ENCODE assay signal across 13 mouse cellular contexts in the genomic region with DNA sequence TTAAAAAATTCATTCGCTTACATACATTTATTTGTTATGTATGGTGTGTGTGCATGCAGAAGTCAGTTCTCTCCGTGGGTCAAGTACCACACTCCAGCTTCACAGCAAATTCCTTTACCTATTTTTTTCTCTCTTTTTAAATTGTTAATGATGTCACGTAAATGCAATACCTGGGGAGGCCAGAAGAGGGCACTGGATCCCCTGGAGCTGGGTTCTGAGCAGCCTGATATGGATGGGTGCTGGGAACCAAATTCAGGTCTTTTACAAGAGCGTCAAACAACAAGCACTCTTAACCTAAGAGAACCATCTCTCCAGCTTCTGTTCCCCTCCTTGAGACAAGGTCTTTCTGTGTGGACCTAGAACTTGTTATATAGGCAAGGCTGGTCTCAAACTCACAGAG. TPM values are rescaled to one million over a fixed set of nuclear protein-coding genes. Genes with fewer than 3 reads are reported as not detected.
A peak's percentile ranks its signal among the peaks of the same experiment; 100 is the strongest.
DNase-seq lines count a peak whose midpoint lies in the region; ATAC-seq and TF ChIP-seq lines count a peak whose summit lies in the region.
"Had no signal": no experiment of that assay in that cellular context is flagged by ENCODE, and none has a peak within 500 bp of the region (broad histone marks: within the 10 kb centered on the region; RNA-seq: fewer than 3 reads in every experiment).

No protein-coding gene starts in this region.

- ATAC-seq in cerebellum, adult (ENCODE audit: insufficient number of reproducible peaks, low FRiP score, low TSS enrichment), result no peak

- H3K4me3 ChIP-seq in cerebellum, adult 2 months (replicated peaks; ENCODE audit: insufficient read depth, low read depth, low read length), result no peak overlapping the region
- H3K4me3 ChIP-seq in layer of hippocampus, adult 2 months, result no peak overlapping the region
- H3K4me3 ChIP-seq: kidney, embryonic 15.5 days had no signal

- no peak for TF ChIP-seq POLR2A in cerebellum, adult 2 months (IDR thresholded peaks at IDR 0.05; ENCODE audit: borderline replicate concordance, insufficient read depth, low read length)

- no peak for DNase-seq in cerebellum, adult 2 months
- no peak for DNase-seq in layer of hippocampus, adult 2 months (ENCODE audit: low spot score in 2 of 2)
- no peak for DNase-seq in layer of hippocampus, postnatal 25 days (ENCODE audit: extremely low spot score in 1 of 2, low spot score in 1 of 2)
- peak; percentile 64 for DNase-seq in 416B (ENCODE audit: low read depth)
- peak; percentile 79 for DNase-seq in ZHBTc4 (ENCODE audit: low read depth, low spot score)
- DNase-seq in adrenal gland, postnatal 10 days, result no peak
- no peak for DNase-seq in frontal cortex, adult 2 months (ENCODE audit: extremely low spot score in 1 of 2, low spot score in 1 of 2)
- DNase-seq: heart, adult 18-20 months; heart, postnatal 36 days had no signal

- no peak overlapping the region for H3K27ac ChIP-seq in cerebellum, adult 2 months (ENCODE audit: insufficient read depth, low read length)
- H3K27ac ChIP-seq in layer of hippocampus, adult 2 months, result no peak overlapping the region
- H3K27ac ChIP-seq: kidney, embryonic 15.5 days; macrophage had no signal

- no peaks in the 10 kb centered on the region for H3K27me3 ChIP-seq in cerebellum, adult 2 months (ENCODE audit: control insufficient read depth, insufficient read depth, low read length)

- TF ChIP-seq CTCF in cerebellum, adult 2 months (IDR thresholded peaks at IDR 0.05; ENCODE audit: borderline replicate concordance, insufficient read depth, low read depth, low read length), result peak; percentile 25; the same call in 1 of the 2 replicates
- TF ChIP-seq CTCF in layer of hippocampus, adult 2 months (conservative IDR thresholded peaks at IDR 0.05), result peak; percentile 64

- WGBS in cerebellum, adult 2 months, result 88% methylated on average over 4 of the region's 4 CpGs

- peaks cover 5% of the 10 kb centered on the region; the same call in 1 of the 2 replicates for H3K4me1 ChIP-seq in cerebellum, adult 2 months (ENCODE audit: control insufficient read depth, insufficient read depth, low read length)

RNA-seq across cellular contexts. Expression of a gene that starts 13.5 kb away (rescaled TPM):
- 31.8 and 36.0 TPM in 2 replicates for polyA plus RNA-seq in cerebellum, adult 2 months (2012; rRNA removed)
- 10 to 100 TPM; 13.8 to 14.5 TPM for total RNA-seq in layer of hippocampus, adult 2 months (2021)
- total RNA-seq in layer of hippocampus, postnatal 25 days (2021), result 10 to 100 TPM; 15.0 to 16.5 TPM
- 10 to 100 TPM; 22.3 to 23.9 TPM for total RNA-seq in adrenal gland, postnatal 10 days (2021)
- 24.8 and 27.8 TPM in 2 replicates for polyA plus RNA-seq in frontal cortex, adult 2 months (2012; rRNA removed)

RNA-seq across cellular contexts. Expression of a gene that starts 13.8 kb away (rescaled TPM):
- polyA plus RNA-seq in cerebellum, adult 2 months (2012; rRNA removed), result 0.30 and 0.33 TPM in 2 replicates
- 1 to 10 TPM in 1 of 2 experiments, under 1 TPM in 1; 0.83 to 1.0 TPM for total RNA-seq in layer of hippocampus, adult 2 months (2021)
- total RNA-seq in layer of hippocampus, postnatal 25 days (2021), result 1 to 10 TPM; 2.3 TPM
- under 1 TPM; 0.18 to 0.27 TPM for total RNA-seq in adrenal gland, postnatal 10 days (2021)
- 0.97 and 1.2 TPM in 2 replicates for polyA plus RNA-seq in frontal cortex, adult 2 months (2012; rRNA removed)
- polyA plus RNA-seq: macrophage; thymus, postnatal 0 days had no signal

RNA-seq across cellular contexts. Expression of a gene that starts 28.8 kb away (rescaled TPM):
- 9.8 and 10.2 TPM in 2 replicates for polyA plus RNA-seq in cerebellum, adult 2 months (2012; rRNA removed)
- total RNA-seq in layer of hippocampus, adult 2 months (2021), result 1 to 10 TPM; 7.2 to 9.8 TPM
- total RNA-seq in layer of hippocampus, postnatal 25 days (2021), result 1 to 10 TPM; 6.2 to 6.9 TPM
- 10 to 100 TPM; 45.4 to 45.5 TPM for total RNA-seq in adrenal gland, postnatal 10 days (2021)
- 7.5 and 9.6 TPM in 2 replicates for polyA plus RNA-seq in frontal cortex, adult 2 months (2012; rRNA removed)

RNA-seq across cellular contexts. Expression of a gene that starts 35.3 kb away (rescaled TPM):
- polyA plus RNA-seq in cerebellum, adult 2 months (2012; rRNA removed), result 34.0 and 38.7 TPM in 2 replicates
- total RNA-seq in layer of hippocampus, adult 2 months (2021), result 10 to 100 TPM; 25.4 to 29.8 TPM
- 10 to 100 TPM; 27.9 to 28.7 TPM for total RNA-seq in layer of hippocampus, postnatal 25 days (2021)
- total RNA-seq in adrenal gland, postnatal 10 days (2021), result 10 to 100 TPM; 30.4 to 31.3 TPM
- polyA plus RNA-seq in frontal cortex, adult 2 months (2012; rRNA removed), result 33.9 and 40.0 TPM in 2 replicates

RNA-seq across cellular contexts. Expression of a gene that starts 43.6 kb away (rescaled TPM):
- polyA plus RNA-seq in cerebellum, adult 2 months (2012; rRNA removed), result 226 and 240 TPM in 2 replicates
- total RNA-seq in layer of hippocampus, adult 2 months (2021), result 100 to 1,000 TPM; 136 to 141 TPM
- 100 to 1,000 TPM; 127 TPM for total RNA-seq in layer of hippocampus, postnatal 25 days (2021)
- 1 to 10 TPM; 7.1 to 7.2 TPM for total RNA-seq in adrenal gland, postnatal 10 days (2021)
- 206 and 213 TPM in 2 replicates for polyA plus RNA-seq in frontal cortex, adult 2 months (2012; rRNA removed)

Comparison
In these comparisons a context has a peak if more than half of its experiments do, and no peak if none do; other contexts are left out.
1. DNase-seq: peak in 416B (single experiment) and ZHBTc4 (single experiment); none in cerebellum, adult 2 months (0 of 2), layer of hippocampus, adult 2 months (0 of 2), layer of hippocampus, postnatal 25 days (0 of 2), adrenal gland, postnatal 10 days (single experiment) and frontal cortex, adult 2 months (0 of 2).
2. RNA of a gene that starts 28.8 kb away (total RNA-seq): 45.4 to 45.5 TPM in adrenal gland, postnatal 10 days; 7.2 to 9.8 TPM in layer of hippocampus, adult 2 months and 6.2 to 6.9 TPM in layer of hippocampus, postnatal 25 days; every median in the first group is over 4 times any median in the second.